Mouse (Mus musculus) testis, postnatal 10 days (tissue): ENCODE data around the gene Gm7735.
"Not testable (repeated sequence)": the region's sequence is repeated elsewhere in the genome, so short reads cannot be mapped to it uniquely, and the experiment has no call there.

Source experiments
- DNase-seq: peaks from one replicate; pipeline ENCODE4 v3.0.0; 2021; ENCODE audit warnings: low spot score

Gm7735 gene

GRCm38 (mm10) chr16:89169190-89169589 is at the start of gene Gm7735:
Gene Gm7735 (plus strand): TSS chr16:89169490.
- DNase-seq, result not testable (repeated sequence)

- DNase-seq, result no peak
These were observed 28.7 kb upstream of the Gm7735 start, which contains the start of gene Gm6358 for GRCm38 (mm10) chr16:89140551-89140950. Gene Gm6358 (plus strand): TSS chr16:89140851.

- DNase-seq, result no peak
These were observed 18.5 kb upstream of the Gm7735 start, which contains the start of gene Gm10061 for GRCm38 (mm10) chr16:89150786-89151185. Gene Gm10061 (plus strand): TSS chr16:89151086.

- no peak for DNase-seq
These were observed 11.6 kb upstream of the Gm7735 start, which contains the start of gene Gm9789 for GRCm38 (mm10) chr16:89157652-89158051. Gene Gm9789 (plus strand): TSS chr16:89157952.

GRCm38 (mm10) chr16:89174435-89174834 is 5.1 kb downstream of the Gm7735 start, which contains the start of gene 1110057P08Rik:
Gene 1110057P08Rik (plus strand): TSS chr16:89174735.
- DNase-seq, result no peak

GRCm38 (mm10) chr16:89188621-89189020 is 19.3 kb downstream of the Gm7735 start:
- no peak for DNase-seq

GRCm38 (mm10) chr16:89205561-89205960 is 36.3 kb downstream of the Gm7735 start, which contains the start of gene Krtap20-2:
Gene Krtap20-2 (plus strand): TSS chr16:89205861.
- no peak for DNase-seq
